Mouse (Mus musculus): Measurements from ENCODE around the gene Fabp3. TPM values are rescaled to one million over a fixed set of nuclear protein-coding genes. Genes with fewer than 3 reads are reported as not detected.

Gene Fabp3
- total and polyA plus RNA-seq, 2 experiments from 2014 or later, result 131 to 410 TPM

GRCm38 (mm10) chr4:130312526-130312925 is 4.1 kb downstream of the Fabp3 start:
- no peak for TF ChIP-seq CTCF (IDR thresholded peaks at IDR 0.05; ENCODE audit: low read depth)
- DNase-seq (ENCODE audit: low spot score) (no peak), ATAC-seq (no peak)
- Histone ChIP-seq H3K36me3 (ENCODE audit: insufficient read depth, low read length) (no peaks in the 10 kb centered on the region; the same call in 1 of the 2 replicates), H3K4me3 (ENCODE audit: low read length) (no peak overlapping the region), H3K9ac (replicated peaks; ENCODE audit: low read length) (no peak overlapping the region), H3K9me3 (ENCODE audit: low read length) (no peaks in the 10 kb centered on the region), H3K27me3 (ENCODE audit: insufficient read depth, low read length) (no peaks in the 10 kb centered on the region), H3K27ac (no peak overlapping the region), H3K4me2 (ENCODE audit: low read depth, low read length) (no peak overlapping the region), H3K4me1 (ENCODE audit: insufficient read depth, low read length) (peaks cover 11% of the 10 kb centered on the region; the same call in 1 of the 2 replicates)
- 94% methylated on average over 3 of the region's 3 CpGs for WGBS

- no peak overlapping the region for H3K9ac ChIP-seq (replicated peaks; ENCODE audit: low read length)
- no peak overlapping the region for H3K27ac ChIP-seq
- no peak overlapping the region for H3K4me2 ChIP-seq (ENCODE audit: low read depth, low read length)
- H3K9me3 ChIP-seq (ENCODE audit: low read length), result no peaks in the 10 kb centered on the region
- no peaks in the 10 kb centered on the region for H3K27me3 ChIP-seq (ENCODE audit: insufficient read depth, low read length)
- peaks cover 2% of the 10 kb centered on the region; the same call in 1 of the 2 replicates for H3K36me3 ChIP-seq (ENCODE audit: insufficient read depth, low read length)
- DNase-seq (ENCODE audit: low spot score) (no peak), ATAC-seq (no peak)
- TF ChIP-seq CTCF (IDR thresholded peaks at IDR 0.05; ENCODE audit: low read depth), result no peak
- H3K4me1 ChIP-seq (ENCODE audit: insufficient read depth, low read length), result peaks cover 5% of the 10 kb centered on the region; the same call in 1 of the 2 replicates
- H3K4me3 ChIP-seq (ENCODE audit: low read length), result no peak overlapping the region
- 88% methylated on average over 4 of the region's 4 CpGs for WGBS
Measured at GRCm38 (mm10) chr4:130313552-130313951, 5.2 kb downstream of the Fabp3 start.

- no peak for DNase-seq (ENCODE audit: low spot score)
Measured at GRCm38 (mm10) chr4:130315771-130316527, 7.6 kb downstream of the Fabp3 start.

GRCm38 (mm10) chr4:130316691-130317090 is 8.3 kb downstream of the Fabp3 start:
- DNase-seq (ENCODE audit: low spot score), result no peak
- no peak for TF ChIP-seq CTCF (IDR thresholded peaks at IDR 0.05; ENCODE audit: low read depth)
- no peak overlapping the region for H3K4me2 ChIP-seq (ENCODE audit: low read depth, low read length)
- WGBS, result 70% methylated on average over 10 of the region's 10 CpGs
- no peak overlapping the region; the same call in 1 of the 2 replicates for H3K27ac ChIP-seq
- H3K4me1 ChIP-seq (ENCODE audit: insufficient read depth, low read length), result no peaks in the 10 kb centered on the region
- no peak overlapping the region for H3K9ac ChIP-seq (replicated peaks; ENCODE audit: low read length)
- no peak overlapping the region for H3K4me3 ChIP-seq (ENCODE audit: low read length)
- no peaks in the 10 kb centered on the region for H3K27me3 ChIP-seq (ENCODE audit: insufficient read depth, low read length)
- peaks cover 12% of the 10 kb centered on the region for H3K36me3 ChIP-seq (ENCODE audit: insufficient read depth, low read length)
- ATAC-seq, result no peak
- H3K9me3 ChIP-seq (ENCODE audit: low read length), result no peaks in the 10 kb centered on the region

More at GRCm38 (mm10) chr4:130315771-130316527, 7.6 kb downstream of the Fabp3 start:
- Histone ChIP-seq H3K4me1 (ENCODE audit: insufficient read depth, low read length) (no peaks in the 10 kb centered on the region), H3K27ac (peak overlapping the region; percentile 45; the same call in 1 of the 2 replicates), H3K9me3 (ENCODE audit: low read length) (no peaks in the 10 kb centered on the region), H3K4me3 (ENCODE audit: low read length) (no peak overlapping the region), H3K4me2 (ENCODE audit: low read depth, low read length) (no peak overlapping the region), H3K9ac (replicated peaks; ENCODE audit: low read length) (no peak overlapping the region), H3K27me3 (ENCODE audit: insufficient read depth, low read length) (no peaks in the 10 kb centered on the region), H3K36me3 (ENCODE audit: insufficient read depth, low read length) (peaks cover 11% of the 10 kb centered on the region)
- no peak for TF ChIP-seq CTCF (IDR thresholded peaks at IDR 0.05; ENCODE audit: low read depth)
- ATAC-seq, result no peak
- WGBS, result 64% methylated on average over 13 of the region's 13 CpGs

DNA sequence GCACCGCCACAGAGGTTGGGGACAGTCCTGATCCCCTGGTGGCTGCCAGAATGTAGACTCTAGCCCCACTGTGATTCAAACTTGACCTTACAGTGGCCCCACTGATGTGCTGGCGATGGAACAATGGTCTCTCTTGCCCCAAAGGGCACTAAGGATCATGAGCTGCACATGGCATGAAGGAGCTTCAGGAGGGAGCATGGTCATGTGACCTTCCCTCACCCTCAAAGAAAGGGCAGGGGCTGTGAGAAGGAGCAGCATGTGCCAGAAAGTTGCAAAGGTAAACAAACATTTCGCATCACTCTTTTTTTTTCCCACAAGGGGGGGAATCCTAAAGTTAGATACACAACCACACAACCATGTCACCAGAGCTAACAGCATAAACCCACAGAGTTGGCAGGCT is 9.7 kb downstream of the Fabp3 start:
- Histone ChIP-seq H3K9ac (replicated peaks; ENCODE audit: low read length) (no peak overlapping the region), H3K36me3 (ENCODE audit: insufficient read depth, low read length) (peaks cover 19% of the 10 kb centered on the region), H3K4me2 (ENCODE audit: low read depth, low read length) (no peak overlapping the region), H3K27me3 (ENCODE audit: insufficient read depth, low read length) (no peaks in the 10 kb centered on the region), H3K4me1 (ENCODE audit: insufficient read depth, low read length) (no peaks in the 10 kb centered on the region), H3K4me3 (ENCODE audit: low read length) (no peak overlapping the region), H3K27ac (no peak overlapping the region), H3K9me3 (ENCODE audit: low read length) (no peaks in the 10 kb centered on the region)
- no peak for TF ChIP-seq CTCF (IDR thresholded peaks at IDR 0.05; ENCODE audit: low read depth)
- DNase-seq (ENCODE audit: low spot score) (no peak), ATAC-seq (no peak)
- 56% methylated on average over 3 of the region's 3 CpGs for WGBS

DNA sequence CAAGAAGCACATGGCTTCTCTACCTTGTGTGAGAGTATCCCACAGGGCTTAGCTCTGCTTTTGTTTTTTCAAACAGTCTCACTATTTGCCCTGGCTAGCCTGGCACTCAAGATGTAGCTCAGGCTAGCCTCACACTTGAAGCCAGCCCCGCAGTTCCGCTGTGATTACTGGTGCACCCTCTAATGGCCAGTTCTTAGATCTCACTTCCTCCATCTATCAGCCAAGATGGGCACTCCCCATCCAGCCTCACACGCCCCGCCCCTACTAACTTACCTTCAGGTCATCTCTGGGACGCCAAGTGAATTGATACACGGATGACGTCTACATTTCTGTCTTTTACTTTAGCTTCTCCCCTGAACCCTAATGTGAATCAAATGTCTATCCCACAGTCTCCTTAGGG is 11.2 kb downstream of the Fabp3 start:
- no peak overlapping the region for H3K27ac ChIP-seq
- ATAC-seq, result no peak
- H3K9me3 ChIP-seq (ENCODE audit: low read length), result no peaks in the 10 kb centered on the region
- no peak overlapping the region for H3K9ac ChIP-seq (replicated peaks; ENCODE audit: low read length)
- DNase-seq (ENCODE audit: low spot score), result no peak
- no peak overlapping the region for H3K4me2 ChIP-seq (ENCODE audit: low read depth, low read length)
- no peaks in the 10 kb centered on the region for H3K4me1 ChIP-seq (ENCODE audit: insufficient read depth, low read length)
- peaks cover 28% of the 10 kb centered on the region for H3K36me3 ChIP-seq (ENCODE audit: insufficient read depth, low read length)
- 85% methylated on average over 7 of the region's 7 CpGs for WGBS
- TF ChIP-seq CTCF (IDR thresholded peaks at IDR 0.05; ENCODE audit: low read depth), result no peak
- no peak overlapping the region for H3K4me3 ChIP-seq (ENCODE audit: low read length)
- no peaks in the 10 kb centered on the region for H3K27me3 ChIP-seq (ENCODE audit: insufficient read depth, low read length)

DNA sequence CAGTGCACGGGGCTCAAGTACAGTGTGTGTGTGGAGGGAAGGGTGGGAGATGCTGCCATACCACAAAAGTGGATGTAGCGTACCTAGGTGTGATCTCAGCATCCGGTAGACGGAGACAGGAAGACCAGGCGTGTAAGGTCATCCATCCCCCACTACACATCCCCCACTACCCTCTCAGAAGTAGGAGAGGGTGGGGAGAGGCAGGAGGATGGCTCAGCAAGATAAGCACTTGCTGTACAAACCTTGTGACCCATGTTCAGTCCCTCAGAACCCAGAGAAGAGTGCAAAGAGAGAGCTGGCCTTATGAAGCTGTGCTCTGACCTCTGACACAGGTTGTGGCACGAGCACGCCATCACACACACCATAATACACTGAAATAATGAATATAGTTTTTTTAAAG is 13.2 kb downstream of the Fabp3 start:
- Histone ChIP-seq H3K36me3 (ENCODE audit: insufficient read depth, low read length) (peaks cover 39% of the 10 kb centered on the region), H3K9ac (replicated peaks; ENCODE audit: low read length) (no peak overlapping the region), H3K27me3 (ENCODE audit: insufficient read depth, low read length) (no peaks in the 10 kb centered on the region), H3K9me3 (ENCODE audit: low read length) (no peaks in the 10 kb centered on the region), H3K4me3 (ENCODE audit: low read length) (no peak overlapping the region), H3K4me2 (ENCODE audit: low read depth, low read length) (no peak overlapping the region), H3K4me1 (ENCODE audit: insufficient read depth, low read length) (no peaks in the 10 kb centered on the region), H3K27ac (no peak overlapping the region)
- WGBS, result 93% methylated on average over 7 of the region's 7 CpGs
- ATAC-seq, result no peak
- DNase-seq (ENCODE audit: low spot score), result no peak
- no peak for TF ChIP-seq CTCF (IDR thresholded peaks at IDR 0.05; ENCODE audit: low read depth)
